Mouse (Mus musculus): ENCODE measurements at regions not wholly inside any gene's neighbourhood (a gene's known extent, or its start where the extent isn't known, plus 50 kb on each side); places are given as distances from the start of the nearest gene placed in this dataset.
A peak's percentile ranks its signal among the peaks of the same experiment; 100 is the strongest.

DNA sequence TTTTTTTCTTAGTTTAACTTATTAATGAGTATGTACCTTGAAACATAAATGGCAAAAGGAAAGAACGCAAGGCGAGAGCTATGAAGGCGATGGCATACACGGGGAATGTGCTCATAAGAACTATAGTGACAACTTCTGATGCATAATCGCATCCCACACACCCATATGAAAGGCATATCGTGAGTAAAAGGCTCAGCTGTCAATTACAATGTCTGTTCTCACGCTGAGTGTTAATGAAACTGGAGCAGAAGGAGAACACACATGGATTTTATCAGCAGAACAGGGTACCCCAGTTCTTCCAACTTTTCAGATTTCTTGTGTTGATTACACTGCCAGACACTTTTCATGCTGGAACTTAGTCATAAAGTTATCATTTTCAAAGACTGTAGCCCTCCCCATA lies 135.8 kb downstream of the Nsun3 start:
- TF ChIP-seq POLR2AphosphoS5 (IDR thresholded peaks at IDR 0.05; ENCODE audit: insufficient replicate concordance, low read depth, low read length) (no peak), CTCF (IDR thresholded peaks at IDR 0.05; ENCODE audit: low read depth, low read length) (no peak), GATA1 (IDR thresholded peaks at IDR 0.05; ENCODE audit: borderline replicate concordance, low read length) (no peak), GATA2 (IDR thresholded peaks at IDR 0.05; ENCODE audit: borderline replicate concordance, low read depth, low read length) (no peak)
- H3K4me3 ChIP-seq (ENCODE audit: low read depth, low read length), result no peak overlapping the region
- no peaks in the 10 kb centered on the region for H3K9me3 ChIP-seq (replicated peaks)
- no peaks in the 10 kb centered on the region for H3K4me1 ChIP-seq (ENCODE audit: insufficient read depth, low read depth, low read length)
- H3K27me3 ChIP-seq (ENCODE audit: insufficient read depth, low read length), result no peaks in the 10 kb centered on the region
- ATAC-seq (ENCODE audit: extremely low read depth, insufficient number of reproducible peaks, low FRiP score, poor library complexity, severe bottlenecking) (no peak), DNase-seq (ENCODE audit: low spot score) (no peak)
- H3K36me3 ChIP-seq (replicated peaks), result no peaks in the 10 kb centered on the region

DNA sequence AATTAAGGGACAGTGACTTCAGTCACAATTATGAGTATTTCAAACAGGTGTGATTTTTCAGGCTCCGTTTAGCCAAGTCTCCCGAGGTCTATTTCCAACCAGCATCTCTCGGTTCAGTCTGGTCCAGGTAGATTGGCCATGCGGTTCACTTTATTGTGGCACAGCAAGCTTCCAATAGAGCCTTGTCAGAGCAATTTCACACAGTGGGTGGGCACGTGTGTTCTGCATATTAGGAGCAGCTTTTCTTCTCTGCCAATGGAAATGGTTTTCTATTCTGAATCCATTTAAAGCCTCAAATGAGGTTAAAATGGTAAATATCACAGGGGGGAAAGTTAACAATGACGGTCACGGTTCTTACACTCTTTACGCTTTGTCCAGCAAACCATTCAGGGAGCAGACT lies 138.3 kb downstream of the Nsun3 start:
- no peaks in the 10 kb centered on the region for H3K27me3 ChIP-seq (ENCODE audit: insufficient read depth, low read length)
- no peaks in the 10 kb centered on the region for H3K4me1 ChIP-seq (ENCODE audit: insufficient read depth, low read depth, low read length)
- H3K9me3 ChIP-seq (replicated peaks), result no peaks in the 10 kb centered on the region
- H3K36me3 ChIP-seq (replicated peaks), result no peaks in the 10 kb centered on the region
- DNase-seq (ENCODE audit: low spot score) (no peak), ATAC-seq (ENCODE audit: extremely low read depth, insufficient number of reproducible peaks, low FRiP score, poor library complexity, severe bottlenecking) (no peak)
- H3K4me3 ChIP-seq (ENCODE audit: low read depth, low read length), result no peak overlapping the region
- TF ChIP-seq POLR2AphosphoS5 (IDR thresholded peaks at IDR 0.05; ENCODE audit: insufficient replicate concordance, low read depth, low read length) (no peak), GATA1 (IDR thresholded peaks at IDR 0.05; ENCODE audit: borderline replicate concordance, low read length) (no peak), TAL1 (conservative IDR thresholded peaks at IDR 0.05; ENCODE audit: low read depth, low read length) (no peak), GATA2 (IDR thresholded peaks at IDR 0.05; ENCODE audit: borderline replicate concordance, low read depth, low read length) (no peak), CTCF (IDR thresholded peaks at IDR 0.05; ENCODE audit: low read depth, low read length) (no peak)

DNA sequence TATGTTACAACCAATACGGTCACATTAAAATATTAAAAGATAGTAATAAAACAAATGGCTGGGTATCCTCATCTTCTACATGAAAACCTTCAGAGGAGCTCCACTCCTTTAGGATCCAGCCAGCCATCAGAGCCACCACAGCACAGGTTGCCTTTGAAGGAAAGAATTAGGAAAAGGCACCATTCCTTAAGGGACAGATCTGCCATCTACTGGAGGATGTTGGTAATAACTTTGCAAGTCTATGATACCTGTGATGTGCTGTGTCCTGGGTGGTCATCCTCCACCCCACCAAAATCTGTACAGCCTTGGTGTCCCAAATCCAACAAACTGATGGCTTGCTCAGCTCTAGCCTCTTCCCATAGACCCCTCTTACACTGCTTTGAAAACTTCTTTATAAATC lies 140.5 kb downstream of the Nsun3 start:
- Histone ChIP-seq H3K4me1 (ENCODE audit: insufficient read depth, low read depth, low read length) (no peaks in the 10 kb centered on the region), H3K9me3 (replicated peaks) (no peaks in the 10 kb centered on the region), H3K27me3 (ENCODE audit: insufficient read depth, low read length) (0 out of 2 replicates have a peak, but pooled peaks cover 2% of the 10 kb centered on the region), H3K36me3 (replicated peaks) (no peaks in the 10 kb centered on the region), H3K4me3 (ENCODE audit: low read depth, low read length) (no peak overlapping the region)
- DNase-seq (ENCODE audit: low spot score) (no peak), ATAC-seq (ENCODE audit: extremely low read depth, insufficient number of reproducible peaks, low FRiP score, poor library complexity, severe bottlenecking) (no peak)
- no peak for TF ChIP-seq GATA1 (IDR thresholded peaks at IDR 0.05; ENCODE audit: borderline replicate concordance, low read length)
- TF ChIP-seq CTCF (IDR thresholded peaks at IDR 0.05; ENCODE audit: low read depth, low read length), result 0 out of 2 replicates have a peak, but pooled peaks have one; percentile 22

GRCm38 (mm10) chr16:62642859-62643403 lies 143.7 kb downstream of the Nsun3 start:
- no peaks in the 10 kb centered on the region for H3K9me3 ChIP-seq (replicated peaks)
- no peaks in the 10 kb centered on the region for H3K36me3 ChIP-seq (replicated peaks)
- no peak overlapping the region for H3K4me3 ChIP-seq (ENCODE audit: low read depth, low read length)
- DNase-seq (ENCODE audit: low spot score) (no peak), ATAC-seq (ENCODE audit: extremely low read depth, insufficient number of reproducible peaks, low FRiP score, poor library complexity, severe bottlenecking) (no peak)
- 0 out of 2 replicates have a peak, but pooled peaks cover 2% of the 10 kb centered on the region for H3K27me3 ChIP-seq (ENCODE audit: insufficient read depth, low read length)
- TF ChIP-seq CTCF (IDR thresholded peaks at IDR 0.05; ENCODE audit: low read depth, low read length) (no peak), TAL1 (conservative IDR thresholded peaks at IDR 0.05; ENCODE audit: low read depth, low read length) (no peak), GATA1 (IDR thresholded peaks at IDR 0.05; ENCODE audit: borderline replicate concordance, low read length) (no peak), GATA2 (IDR thresholded peaks at IDR 0.05; ENCODE audit: borderline replicate concordance, low read depth, low read length) (no peak), POLR2AphosphoS5 (IDR thresholded peaks at IDR 0.05; ENCODE audit: insufficient replicate concordance, low read depth, low read length) (no peak)
- H3K4me1 ChIP-seq (ENCODE audit: insufficient read depth, low read depth, low read length), result no peaks in the 10 kb centered on the region

DNA sequence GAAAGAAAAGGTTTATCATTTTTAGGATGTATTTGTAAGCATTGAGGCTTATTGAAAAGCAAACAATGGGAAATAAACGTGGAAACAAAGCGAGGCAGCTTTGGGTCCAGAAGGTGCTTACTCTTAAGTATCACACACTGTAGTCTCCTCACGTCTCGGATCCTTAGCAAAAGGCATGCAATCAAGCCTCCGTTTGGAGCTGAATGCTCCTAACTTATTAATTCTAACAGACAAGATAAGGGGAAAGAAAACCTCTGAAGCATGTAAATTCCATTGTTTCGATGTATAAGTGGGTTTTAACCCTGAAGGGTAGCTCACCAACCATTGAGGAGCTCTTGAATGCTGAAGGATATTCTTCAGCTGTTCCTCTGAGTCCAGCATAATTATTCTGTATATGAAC lies 162.7 kb downstream of the Nsun3 start:
- DNase-seq (ENCODE audit: low spot score) (no peak), ATAC-seq (ENCODE audit: extremely low read depth, insufficient number of reproducible peaks, low FRiP score, poor library complexity, severe bottlenecking) (no peak)
- no peak for TF ChIP-seq TAL1 (conservative IDR thresholded peaks at IDR 0.05; ENCODE audit: low read depth, low read length)
- Histone ChIP-seq H3K36me3 (replicated peaks) (no peaks in the 10 kb centered on the region), H3K27me3 (ENCODE audit: insufficient read depth, low read length) (no peaks in the 10 kb centered on the region), H3K4me3 (ENCODE audit: low read depth, low read length) (no peak overlapping the region), H3K4me1 (ENCODE audit: insufficient read depth, low read depth, low read length) (no peaks in the 10 kb centered on the region), H3K9me3 (replicated peaks) (no peaks in the 10 kb centered on the region)

DNA sequence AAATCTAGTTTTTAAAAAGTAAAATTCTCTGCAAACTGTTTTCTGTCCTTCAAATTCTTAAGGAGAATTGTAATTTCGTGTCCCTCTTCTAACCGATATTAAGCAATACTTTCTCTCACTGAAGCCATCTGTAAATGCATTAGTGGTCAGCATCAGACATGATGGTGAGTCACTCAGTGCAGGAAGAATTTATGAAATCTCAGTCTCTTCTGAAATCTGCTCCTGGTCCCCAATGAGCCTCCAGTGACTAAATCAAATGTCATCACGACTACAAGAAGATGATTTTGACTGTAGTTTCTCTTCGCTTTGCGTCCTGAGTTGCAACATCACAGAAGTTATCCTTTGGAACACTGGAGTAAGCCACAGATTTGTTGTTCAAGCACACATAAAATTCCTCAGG lies 175.7 kb downstream of the Nsun3 start:
- Histone ChIP-seq H3K27me3 (ENCODE audit: insufficient read depth, low read length) (no peaks in the 10 kb centered on the region), H3K9me3 (replicated peaks) (no peaks in the 10 kb centered on the region), H3K4me3 (ENCODE audit: low read depth, low read length) (no peak overlapping the region), H3K4me1 (ENCODE audit: insufficient read depth, low read depth, low read length) (no peaks in the 10 kb centered on the region), H3K36me3 (replicated peaks) (no peaks in the 10 kb centered on the region)
- TF ChIP-seq POLR2AphosphoS5 (IDR thresholded peaks at IDR 0.05; ENCODE audit: insufficient replicate concordance, low read depth, low read length), result no peak
- no peak for TF ChIP-seq GATA2 (IDR thresholded peaks at IDR 0.05; ENCODE audit: borderline replicate concordance, low read depth, low read length)
- TF ChIP-seq CTCF (IDR thresholded peaks at IDR 0.05; ENCODE audit: low read depth, low read length), result no peak
- no peak for TF ChIP-seq GATA1 (IDR thresholded peaks at IDR 0.05; ENCODE audit: borderline replicate concordance, low read length)
- TF ChIP-seq TAL1 (conservative IDR thresholded peaks at IDR 0.05; ENCODE audit: low read depth, low read length), result no peak
- no peak for DNase-seq (ENCODE audit: low spot score)
- ATAC-seq (ENCODE audit: extremely low read depth, insufficient number of reproducible peaks, low FRiP score, poor library complexity, severe bottlenecking), result no peak

DNA sequence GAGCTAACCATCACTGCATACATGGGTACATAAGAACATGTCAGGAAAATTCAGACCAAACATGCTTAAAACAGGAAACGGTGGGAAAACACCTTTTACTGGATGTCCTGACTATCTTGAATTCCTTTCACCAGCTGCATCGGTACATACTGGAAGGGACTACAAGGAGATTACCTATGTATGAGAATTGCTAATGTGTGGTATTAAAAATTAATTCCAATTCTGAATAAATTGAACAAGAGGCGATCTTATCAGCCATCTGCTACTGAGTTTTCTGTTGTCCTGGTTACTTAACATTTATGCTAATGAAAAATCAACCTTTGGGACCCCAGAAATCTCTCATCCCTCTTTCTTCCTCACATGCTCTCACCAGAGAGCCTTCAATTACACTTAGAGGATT lies 178.0 kb downstream of the Nsun3 start:
- no peaks in the 10 kb centered on the region for H3K36me3 ChIP-seq (replicated peaks)
- DNase-seq (ENCODE audit: low spot score) (no peak), ATAC-seq (ENCODE audit: extremely low read depth, insufficient number of reproducible peaks, low FRiP score, poor library complexity, severe bottlenecking) (no peak)
- TF ChIP-seq CTCF (IDR thresholded peaks at IDR 0.05; ENCODE audit: low read depth, low read length), result no peak
- H3K4me3 ChIP-seq (ENCODE audit: low read depth, low read length), result no peak overlapping the region
- no peaks in the 10 kb centered on the region for H3K4me1 ChIP-seq (ENCODE audit: insufficient read depth, low read depth, low read length)
- no peaks in the 10 kb centered on the region for H3K27me3 ChIP-seq (ENCODE audit: insufficient read depth, low read length)
- no peaks in the 10 kb centered on the region for H3K9me3 ChIP-seq (replicated peaks)
